Mouse (Mus musculus) embryonic fibroblast, embryonic 13.5 days (primary cell): Measurements from ENCODE around the gene Ifitm10.

Experiments
- CTCF ChIP-seq: IDR thresholded peaks from 2 replicates; pipeline ENCODE4 v1.5.1; 2011; ENCODE audit warnings: mild to moderate bottlenecking, control low read depth, low read length, moderate library complexity, borderline replicate concordance; ENCODE audit not compliant: insufficient read depth
- POLR2A ChIP-seq: IDR thresholded peaks from 2 replicates; pipeline ENCODE4 v1.6.1; 2011; ENCODE audit warnings: low read depth, mild to moderate bottlenecking, control low read depth, low read length, moderate library complexity

DNA sequence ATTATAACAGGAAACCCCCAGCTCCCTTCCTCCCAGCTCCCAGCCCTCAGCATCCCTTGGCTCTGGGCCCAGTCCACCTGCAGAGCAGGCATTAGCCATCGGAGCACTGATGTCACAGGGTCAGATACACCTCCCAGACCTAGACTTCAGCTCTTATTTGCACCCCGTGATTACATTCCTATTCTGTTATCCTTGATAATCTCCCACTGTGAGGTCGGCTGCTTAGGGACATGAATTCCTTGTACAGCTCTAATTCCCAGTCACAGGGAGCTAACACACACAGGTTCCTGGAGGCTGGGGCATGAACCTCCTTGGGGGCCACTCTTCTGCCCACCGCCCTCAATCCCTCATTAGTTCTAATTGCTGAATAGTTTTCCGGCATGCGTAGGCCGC is 27.2 kb upstream of the Ifitm10 start:
- TF ChIP-seq CTCF (no peak), POLR2A (no peak)
